Mouse (Mus musculus): ENCODE results near the gene Fgfr2.

- no peak for TF ChIP-seq CTCF (conservative IDR thresholded peaks at IDR 0.05; ENCODE audit: low read length)
- TF ChIP-seq NANOG (IDR thresholded peaks at IDR 0.05; ENCODE audit: borderline replicate concordance, low read length), result no peak
- no peak for TF ChIP-seq POU5F1 (IDR thresholded peaks at IDR 0.05; ENCODE audit: borderline replicate concordance, low read length)
Measured at GRCm38 (mm10) chr7:131424912-131425311, 1698.2 kb downstream of the Fgfr2 start.

All from E14TG2a.4 (cell line).